Mouse (Mus musculus) neural tube, postnatal 0 days (tissue): Measurements from ENCODE around the gene Pclo. TPM values are rescaled to one million over a fixed set of nuclear protein-coding genes. Genes with fewer than 3 reads are reported as not detected.

ENCODE experiments used
- polyA plus RNA-seq: library from polyadenylated mRNA; unstranded; fragments of >200 nt; fragmentation: Nextera tagmentation; extraction: Ambion mirVana; gene quantifications from 2 replicates; pipeline ENCODE4 v1.2.1, GENCODE M21; 2015

Gene Pclo
- polyA plus RNA-seq, result 13.1 and 16.0 TPM in 2 replicates

GRCm38 (mm10) chr5:14514631-14515523 lies at the start of gene Pclo:
Gene Pclo (plus strand): TSS chr5:14514918.

